Mouse (Mus musculus): ENCODE measurements around the gene Pth1r. TPM values are rescaled to one million over a fixed set of nuclear protein-coding genes. Genes with fewer than 3 reads are reported as not detected.

Gene Pth1r
- total RNA-seq (2021): 10 to 100 TPM; 11.5 to 13.4 TPM

DNA sequence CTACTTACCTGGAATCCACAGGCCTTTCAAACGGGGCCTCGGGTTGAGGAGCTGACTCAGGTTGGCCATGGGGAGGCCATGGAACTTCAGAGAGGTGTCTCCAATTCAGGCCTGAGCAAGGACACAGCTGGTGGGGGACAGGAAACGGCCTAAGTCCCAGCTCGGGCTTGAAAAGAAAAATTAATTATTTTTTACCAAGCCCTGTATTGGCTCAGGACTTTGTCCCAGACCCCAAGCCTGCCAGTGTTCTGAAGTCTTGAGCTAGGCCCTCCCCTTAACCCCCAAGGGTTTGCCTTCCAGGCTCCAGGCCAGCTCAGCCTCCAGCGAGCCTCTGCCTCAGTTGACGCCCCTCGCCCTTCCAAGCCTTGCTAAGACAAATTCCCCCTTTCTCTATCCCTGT lies at the start of gene Pth1r:
Gene Pth1r (minus strand): TSS at position 185 of the 400 bp plus-strand sequence.
- intact Hi-C loops (cut with DNase I): no loop called here
- DNase-seq: no peak

DNA sequence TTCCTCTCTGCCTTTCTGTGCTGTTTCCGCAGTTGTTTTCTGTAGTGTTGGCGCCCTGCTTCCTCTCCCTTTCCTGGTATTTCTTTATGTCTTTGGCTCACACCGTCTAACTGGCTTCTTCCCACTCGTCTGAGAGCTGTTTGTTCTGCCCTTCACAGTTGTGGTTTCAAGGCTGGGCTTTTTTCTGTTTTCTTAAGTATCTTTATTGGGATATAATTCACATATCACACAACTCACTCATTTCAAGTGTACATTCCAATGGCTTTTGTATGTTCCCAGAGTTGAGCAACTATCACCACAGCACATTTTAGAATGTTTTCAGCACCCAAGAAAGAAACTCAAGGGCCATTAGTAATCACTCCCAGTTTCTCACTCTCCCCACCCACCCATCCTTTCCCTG lies 43.5 kb upstream of the Pth1r start:
- no peak for DNase-seq
- intact Hi-C loops (cut with DNase I): no loop called here

DNA sequence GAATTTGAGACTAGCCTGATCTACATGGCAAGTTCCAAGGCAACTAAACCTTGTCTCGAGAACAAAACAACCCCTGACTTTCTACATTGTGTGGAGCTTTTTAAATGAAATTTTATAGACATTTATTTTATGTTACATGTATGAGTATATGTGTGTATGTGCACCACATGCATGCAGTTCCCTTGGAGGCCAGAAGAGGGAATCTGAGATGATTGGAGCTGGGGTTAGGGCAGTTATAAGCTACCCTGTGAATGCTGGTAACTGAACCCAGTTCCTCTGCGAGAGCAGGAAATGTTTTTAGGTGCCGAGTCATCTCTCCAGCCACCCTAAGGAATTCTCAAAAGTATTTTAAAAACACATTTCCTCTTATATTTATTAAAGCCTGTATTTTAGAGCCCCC lies 41.2 kb upstream of the Pth1r start:
- DNase-seq: no peak
- intact Hi-C loops (cut with DNase I): no loop called here

DNA sequence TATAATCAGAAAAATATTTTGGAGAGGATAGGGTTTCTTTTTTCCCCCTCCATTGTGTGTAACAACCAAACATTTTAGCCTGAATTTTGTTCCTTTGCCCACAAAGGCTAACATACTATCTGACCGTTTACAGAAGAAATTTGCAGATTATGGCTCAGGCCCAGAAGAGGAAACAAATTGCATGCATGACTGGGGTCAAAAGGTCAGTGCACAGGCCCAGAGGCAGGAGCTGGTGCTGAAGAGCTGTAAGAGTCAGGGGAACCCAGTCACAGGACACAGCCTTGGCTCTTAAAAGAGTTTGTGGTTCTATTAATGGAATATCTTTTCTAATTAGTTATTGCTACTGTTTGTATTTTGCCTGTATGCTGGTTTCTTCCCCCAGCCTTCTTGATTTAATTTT lies 36.7 kb upstream of the Pth1r start:
- intact Hi-C loops (cut with DNase I): loop anchor here (5.0 kb wide), 2 partner anchors 159 to 371 kb away; no protein-coding TSS in a partner anchor
- DNase-seq: peak in 1 of 2 experiments; percentile 19

DNA sequence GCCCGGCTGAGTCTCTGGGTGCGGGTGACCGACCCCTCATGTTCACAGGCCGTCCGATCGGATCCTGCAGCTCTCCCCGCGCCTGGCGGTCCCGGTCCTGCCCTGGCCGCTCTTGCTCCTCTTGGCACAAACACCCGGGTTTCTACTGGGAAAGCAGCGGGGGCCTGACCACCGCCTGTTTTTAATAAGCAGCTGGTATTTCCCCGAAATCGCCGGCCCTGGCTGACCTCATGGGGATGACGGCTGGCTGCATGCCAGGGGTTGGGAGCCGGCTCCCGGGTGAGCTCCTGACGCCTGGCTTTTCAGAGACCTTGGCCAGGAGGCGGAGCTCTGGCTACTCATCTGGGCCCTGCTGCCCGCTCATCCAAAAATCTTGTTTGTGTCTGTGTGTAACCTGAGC lies 34.8 kb upstream of the Pth1r start:
- intact Hi-C loops (cut with DNase I): loop anchor here (1.0 to 5.0 kb wide), 5 partner anchors 23 to 369 kb away; no protein-coding TSS in a partner anchor
- DNase-seq: peak; percentile 93 to 94

DNA sequence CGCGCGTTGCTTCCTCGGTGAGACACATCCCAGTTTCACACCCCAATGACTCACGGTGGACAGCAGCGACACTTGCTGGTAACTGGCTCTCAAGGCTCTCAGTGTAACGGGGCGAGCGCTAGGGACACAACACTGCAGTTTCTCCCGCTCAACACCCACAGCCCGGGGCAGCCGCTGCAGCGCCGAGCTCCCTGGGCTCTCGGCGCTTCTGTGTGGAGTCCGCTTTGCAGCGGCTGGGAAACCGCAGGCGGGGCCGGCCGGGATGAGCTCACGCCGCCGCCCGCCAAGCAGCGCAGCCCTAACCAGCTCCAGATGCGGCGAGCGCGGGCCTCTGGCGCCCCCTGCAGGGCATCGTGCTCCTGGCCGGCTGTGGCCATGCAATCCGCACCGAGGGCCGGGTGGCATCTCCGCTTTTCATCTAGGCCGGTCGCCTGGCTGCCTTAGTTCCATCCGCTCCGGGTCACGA lies 34.3 kb upstream of the Pth1r start:
- intact Hi-C loops (cut with DNase I): loop anchor here (1.0 to 5.0 kb wide), 5 partner anchors 22 to 369 kb away; no protein-coding TSS in a partner anchor
- peak; percentile 96 to 98 for DNase-seq

DNA sequence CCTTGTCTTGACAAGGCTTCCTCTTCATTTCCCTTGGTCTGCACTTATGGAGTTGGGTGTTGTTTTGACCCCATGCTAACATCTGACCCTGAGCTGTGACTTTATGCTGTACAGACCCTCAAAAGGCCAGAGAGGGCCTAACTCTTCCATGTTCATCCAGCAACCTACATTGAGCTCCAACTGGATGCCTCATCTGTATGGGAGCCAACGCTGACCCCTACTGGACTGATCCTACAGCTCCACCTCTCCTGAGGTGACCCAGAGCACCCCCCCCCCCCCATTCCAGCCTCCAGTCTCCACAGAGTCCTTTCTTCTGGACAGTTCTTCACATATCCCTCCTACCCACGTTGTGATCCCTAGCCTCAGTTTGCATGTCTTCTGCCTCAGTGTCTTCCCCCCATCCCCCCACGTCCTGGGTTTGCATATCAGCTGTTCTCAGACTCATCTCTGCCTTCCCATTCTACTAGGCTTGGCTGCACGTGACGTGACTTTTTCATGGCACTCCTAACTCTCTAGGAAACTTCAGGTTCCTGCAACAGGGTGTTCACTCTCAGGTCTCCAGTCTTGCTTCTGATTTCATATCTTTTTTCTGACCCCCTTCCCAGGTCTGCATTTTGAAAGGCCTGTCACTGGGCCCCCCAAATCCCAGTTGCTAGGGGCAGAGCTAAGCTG lies 32.4 kb upstream of the Pth1r start:
- intact Hi-C loops (cut with DNase I): no loop called here
- no peak for DNase-seq

DNA sequence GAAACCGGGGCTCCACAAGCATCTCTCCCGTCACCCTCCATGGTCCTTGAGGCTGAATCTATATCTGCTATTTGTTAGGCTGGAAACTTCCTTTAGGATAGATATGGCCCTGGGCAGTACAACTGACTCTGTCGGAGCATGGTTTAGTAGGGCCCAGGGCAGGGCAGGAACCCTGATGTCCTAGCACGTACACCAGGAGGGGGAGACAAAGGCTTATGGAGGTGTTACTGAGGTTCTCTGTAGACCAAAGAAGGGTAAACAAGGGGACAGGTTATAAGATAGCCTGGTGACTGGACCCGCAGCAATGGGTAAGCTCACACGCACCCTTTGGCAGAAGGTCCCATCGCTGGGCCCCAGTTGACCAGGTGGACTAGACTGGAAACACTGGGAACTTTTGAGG lies 31.6 kb upstream of the Pth1r start:
- DNase-seq: no peak
- intact Hi-C loops (cut with DNase I): no loop called here

DNA sequence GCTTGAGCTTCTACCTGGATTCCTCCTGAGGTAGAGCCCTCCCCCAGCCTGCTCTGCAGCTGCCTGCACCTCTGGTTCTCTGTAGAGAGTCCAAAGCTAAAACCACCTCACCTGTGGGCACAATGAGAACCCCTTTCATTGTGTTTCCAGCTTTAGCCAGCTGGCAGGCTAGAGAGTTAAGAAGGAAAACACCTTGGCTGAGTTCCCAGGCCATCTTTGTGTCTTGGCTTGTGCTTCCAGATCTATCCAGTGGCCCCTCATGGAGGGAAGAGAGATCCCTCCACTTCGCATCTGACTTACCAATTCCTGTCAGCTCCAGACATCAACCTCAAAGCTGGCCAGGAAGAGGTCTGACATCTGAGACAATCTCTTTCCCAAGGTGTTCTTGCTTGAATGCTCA lies 31.2 kb upstream of the Pth1r start:
- intact Hi-C loops (cut with DNase I): no loop called here
- peak in 1 of 2 experiments; percentile 25 for DNase-seq

DNA sequence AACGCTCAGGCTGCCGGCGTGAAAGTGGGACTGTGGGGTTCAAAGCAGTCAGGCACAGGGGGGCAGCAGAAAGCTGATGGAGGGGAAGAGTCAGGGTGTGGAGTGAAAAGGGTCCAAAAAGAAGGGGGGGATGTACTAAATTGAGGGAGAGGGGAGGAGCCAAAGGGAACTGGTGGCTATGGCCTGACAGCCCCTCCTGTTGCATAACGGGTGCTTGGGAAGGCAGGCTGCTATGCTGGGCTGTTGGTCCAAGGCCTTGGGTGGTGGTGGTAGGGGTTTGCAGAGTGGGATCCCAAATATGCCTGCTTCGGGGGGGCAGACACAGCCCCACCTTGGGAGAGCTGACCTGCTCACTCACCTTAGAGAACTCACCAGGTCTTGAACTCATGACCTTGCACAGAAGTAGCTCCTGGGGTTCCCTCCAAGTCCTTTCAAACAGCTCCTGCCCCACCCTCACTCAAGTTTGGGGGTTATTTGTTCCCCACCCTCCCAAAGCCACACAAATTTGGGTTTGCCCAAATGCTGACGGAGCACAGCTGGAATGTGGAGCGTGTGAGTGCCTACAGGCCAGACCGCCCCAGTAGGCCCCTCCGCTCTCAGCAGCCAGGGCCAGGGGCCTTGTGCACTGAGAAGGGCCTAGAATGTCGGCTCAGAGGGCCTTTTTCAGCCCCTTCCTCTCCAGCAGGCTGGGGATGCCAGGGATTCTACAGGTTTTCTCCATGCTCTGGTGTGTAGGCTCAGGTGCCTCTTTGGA lies 28.5 kb upstream of the Pth1r start:
- intact Hi-C loops (cut with DNase I): no loop called here
- DNase-seq: peak in 1 of 2 experiments; percentile 18

DNA sequence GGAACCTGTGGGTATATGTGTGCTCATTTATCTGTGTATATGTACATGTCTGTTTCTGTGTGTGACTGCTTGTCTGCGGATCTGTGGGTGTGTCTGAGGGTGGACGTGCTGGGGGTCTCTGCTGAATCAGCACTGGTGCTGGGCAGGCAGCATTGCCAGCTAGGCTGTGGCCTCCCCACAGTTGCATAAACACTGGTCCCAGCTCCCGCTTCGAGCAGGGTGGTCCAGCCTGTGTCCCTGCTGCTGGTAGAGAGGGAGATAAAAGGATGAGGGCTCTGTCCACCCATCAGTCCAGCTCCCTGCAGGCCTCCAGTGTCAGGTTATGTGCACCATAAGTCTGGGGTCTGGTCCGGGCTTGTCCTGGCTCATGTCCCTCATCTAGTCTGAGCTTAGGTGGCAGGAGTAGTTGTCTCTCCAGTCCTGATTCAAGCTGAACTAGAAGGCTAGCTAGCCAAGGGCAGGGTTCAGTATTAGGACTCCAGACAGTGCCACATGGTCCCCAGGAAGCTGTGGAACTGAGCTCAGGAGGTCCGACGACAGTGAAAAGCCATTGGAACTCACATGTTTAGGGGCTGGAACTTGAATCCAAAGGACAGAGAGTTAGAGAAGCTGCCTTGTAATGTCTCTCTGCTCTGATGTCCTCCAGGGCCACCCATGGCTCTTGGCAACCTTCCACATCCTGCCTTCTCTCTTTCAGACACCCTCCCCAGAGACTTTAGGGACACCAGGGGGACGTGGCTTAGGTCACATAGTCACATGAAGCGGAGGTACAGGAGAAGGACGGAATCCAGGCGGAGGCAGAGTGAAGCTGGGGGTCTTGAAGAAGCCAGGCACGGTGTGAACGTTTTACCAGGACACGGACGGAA lies 27.7 kb upstream of the Pth1r start:
- intact Hi-C loops (cut with DNase I): no loop called here
- DNase-seq: peak in 1 of 2 experiments; percentile 67

DNA sequence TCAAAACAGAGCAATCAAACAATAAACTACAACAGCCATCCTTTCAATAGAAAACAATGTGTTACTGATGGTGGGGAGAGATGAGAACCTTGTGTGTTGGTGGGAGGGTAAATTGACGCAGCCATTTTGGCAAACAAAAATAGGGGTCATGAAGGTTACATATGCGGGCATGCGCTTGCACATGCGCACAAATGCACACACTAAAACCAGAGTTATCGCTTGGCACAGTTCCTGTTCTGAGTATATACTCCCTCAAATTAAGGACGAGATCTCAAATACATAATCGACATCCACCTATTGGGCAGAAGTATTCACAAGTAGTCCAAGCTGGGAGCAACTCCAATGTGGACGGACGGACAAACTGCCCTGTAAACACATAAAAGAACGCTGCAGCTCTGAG lies 25.4 kb upstream of the Pth1r start:
- intact Hi-C loops (cut with DNase I): no loop called here
- no peak for DNase-seq

DNA sequence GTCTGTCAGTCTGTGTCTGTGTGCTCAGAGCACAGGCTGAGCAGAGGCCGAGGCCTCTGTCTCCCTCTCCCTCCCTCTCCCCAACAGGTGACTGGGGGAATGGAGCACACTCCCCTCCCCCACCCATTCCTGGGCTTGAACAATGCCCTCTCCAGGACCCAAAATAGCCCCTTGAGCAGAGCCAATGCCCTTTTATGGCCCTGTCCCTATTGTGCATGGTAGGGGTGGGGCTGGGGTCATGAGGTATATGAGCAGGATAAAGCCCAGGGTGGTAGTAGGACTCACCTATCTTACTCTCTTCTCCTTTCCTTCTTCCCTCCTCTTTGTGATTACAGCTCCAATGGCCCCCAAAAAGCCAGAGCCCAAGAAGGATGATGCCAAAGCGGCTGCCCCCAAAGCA lies 16.5 kb upstream of the Pth1r start:
- peak; percentile 86 to 88 for DNase-seq
- intact Hi-C loops (cut with DNase I): no loop called here

DNA sequence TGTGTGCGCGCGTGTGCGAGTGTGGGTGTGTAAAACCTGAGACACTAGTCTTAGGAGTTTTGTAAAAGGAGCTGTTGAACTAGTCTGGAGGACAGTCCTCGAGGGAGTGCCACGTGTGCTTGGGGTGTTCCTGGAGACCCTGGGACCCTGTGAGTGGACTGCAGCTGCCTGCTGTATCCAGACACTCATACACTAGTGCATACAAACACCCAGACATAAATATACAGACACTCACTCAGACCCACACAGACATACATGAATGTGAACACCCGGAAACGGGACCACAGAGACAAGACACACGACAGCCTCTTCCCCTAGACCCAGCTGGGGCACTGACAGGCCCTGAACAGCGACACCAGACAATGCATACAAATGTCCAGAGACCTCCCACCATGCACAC lies 15.8 kb upstream of the Pth1r start:
- DNase-seq: no peak
- intact Hi-C loops (cut with DNase I): no loop called here

DNA sequence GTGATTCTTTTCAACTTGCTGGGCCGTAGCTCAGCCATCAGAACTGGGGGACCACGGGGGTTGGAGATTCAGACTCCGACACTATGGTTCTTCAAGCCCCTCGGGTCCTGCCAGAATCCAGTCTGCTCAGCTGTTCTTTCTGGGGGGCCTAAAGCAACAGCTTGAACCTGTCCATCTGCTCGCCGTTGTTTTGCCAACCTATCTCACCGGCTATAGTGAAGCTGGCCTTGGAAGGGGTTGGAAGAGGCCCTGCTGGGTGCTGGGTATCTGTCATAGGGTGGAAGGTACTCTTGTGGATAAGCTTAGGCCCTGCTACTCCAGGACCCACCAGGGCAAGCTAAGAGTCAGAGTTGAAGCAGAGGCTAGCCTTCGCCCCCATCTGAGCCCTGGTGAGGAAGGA lies 13.9 kb upstream of the Pth1r start:
- intact Hi-C loops (cut with DNase I): no loop called here

DNA sequence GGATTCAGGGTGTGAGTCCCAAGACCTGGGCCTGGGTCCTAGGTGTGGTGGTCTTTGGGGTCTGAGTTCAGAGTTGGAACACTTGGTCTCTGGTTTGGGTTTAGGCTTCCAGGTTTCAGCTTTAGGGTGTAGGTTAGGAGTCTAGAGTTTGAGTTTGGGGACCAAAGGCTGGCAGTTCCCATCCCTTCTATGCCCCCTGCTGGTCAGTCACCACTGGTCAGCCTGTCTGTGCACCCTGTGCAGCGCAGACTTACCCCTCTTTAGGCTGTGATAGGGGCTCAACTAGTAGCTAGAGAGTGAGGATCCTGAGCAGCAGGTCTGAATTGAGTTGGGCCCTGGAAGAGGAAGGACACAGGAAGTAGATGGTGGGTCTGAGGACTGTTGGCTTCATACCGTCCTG lies 12.3 kb upstream of the Pth1r start:
- intact Hi-C loops (cut with DNase I): loop anchor here (1.0 to 2.0 kb wide), 3 partner anchors 22 to 43 kb away; no protein-coding TSS in a partner anchor
- DNase-seq: peak; percentile 80 to 85

More for the DNA sequence above, 13.9 kb upstream of the Pth1r start:
- DNase-seq: no peak

DNA sequence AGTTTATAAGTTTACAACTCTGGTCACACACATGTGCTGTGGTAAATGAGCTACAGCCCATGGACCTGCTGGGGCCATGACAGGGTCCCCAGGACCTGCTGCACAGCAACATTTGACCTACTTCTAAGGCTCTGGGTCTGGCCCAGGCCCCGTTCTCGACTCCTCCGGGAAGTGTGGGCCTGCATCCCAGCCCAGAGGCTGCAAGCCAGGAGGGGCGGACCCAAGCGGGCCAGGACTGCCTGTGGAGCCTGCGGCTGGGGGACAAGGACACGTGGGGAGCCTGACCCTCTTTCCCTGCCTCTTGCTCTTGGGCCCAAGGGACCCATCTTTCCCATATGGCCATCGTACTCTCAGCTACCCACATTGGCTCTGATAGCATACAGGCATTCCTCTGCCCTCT lies 11.7 kb upstream of the Pth1r start:
- DNase-seq: peak; percentile 93 to 94
- intact Hi-C loops (cut with DNase I): loop anchor here (1.0 to 2.0 kb wide), 3 partner anchors 22 to 42 kb away; no protein-coding TSS in a partner anchor

DNA sequence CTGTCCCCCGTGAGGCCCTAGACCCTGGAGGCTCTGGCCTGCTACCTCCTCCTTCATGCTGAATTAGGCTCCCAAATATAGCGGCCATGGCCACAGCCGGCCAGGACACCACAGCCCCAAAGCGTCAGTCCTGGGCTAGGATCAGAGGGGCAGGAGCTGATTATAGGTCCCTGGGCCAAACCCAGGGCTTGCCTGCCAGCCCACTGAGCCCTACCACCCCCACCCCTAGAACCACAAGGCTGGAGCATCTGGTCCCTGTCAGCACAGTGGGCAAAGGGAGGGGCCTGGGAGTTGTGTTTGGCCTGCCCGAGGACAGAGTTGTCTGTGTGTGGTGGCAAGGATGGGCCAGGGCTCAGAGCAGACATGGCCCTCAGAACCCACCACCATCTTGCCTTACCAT lies 10.9 kb upstream of the Pth1r start:
- intact Hi-C loops (cut with DNase I): loop anchor here (2.0 kb wide), 1 partner anchor 23 kb away; no protein-coding TSS in a partner anchor

DNA sequence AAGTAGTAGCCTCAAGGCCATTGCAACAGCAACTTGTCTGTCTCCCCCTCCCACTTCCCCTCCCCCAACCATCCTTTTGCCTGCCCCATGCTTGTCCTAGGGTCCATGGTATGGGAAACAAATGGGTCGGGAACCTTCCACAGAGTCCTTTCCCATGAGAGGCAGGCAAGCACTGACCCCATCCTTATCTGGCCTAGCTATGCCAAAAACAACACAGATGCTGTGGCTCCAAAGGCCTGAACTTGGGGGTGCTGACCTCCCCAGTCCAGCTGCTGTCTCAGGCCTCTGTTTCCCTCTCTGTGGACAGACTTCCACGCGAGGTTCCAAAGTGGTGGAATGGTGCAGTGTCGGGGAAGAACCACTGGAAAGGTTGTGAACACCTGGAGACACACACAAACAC lies 6.8 kb upstream of the Pth1r start:
- intact Hi-C loops (cut with DNase I): no loop called here
- DNase-seq: no peak

More for the DNA sequence above, 10.9 kb upstream of the Pth1r start:
- no peak for DNase-seq

DNA sequence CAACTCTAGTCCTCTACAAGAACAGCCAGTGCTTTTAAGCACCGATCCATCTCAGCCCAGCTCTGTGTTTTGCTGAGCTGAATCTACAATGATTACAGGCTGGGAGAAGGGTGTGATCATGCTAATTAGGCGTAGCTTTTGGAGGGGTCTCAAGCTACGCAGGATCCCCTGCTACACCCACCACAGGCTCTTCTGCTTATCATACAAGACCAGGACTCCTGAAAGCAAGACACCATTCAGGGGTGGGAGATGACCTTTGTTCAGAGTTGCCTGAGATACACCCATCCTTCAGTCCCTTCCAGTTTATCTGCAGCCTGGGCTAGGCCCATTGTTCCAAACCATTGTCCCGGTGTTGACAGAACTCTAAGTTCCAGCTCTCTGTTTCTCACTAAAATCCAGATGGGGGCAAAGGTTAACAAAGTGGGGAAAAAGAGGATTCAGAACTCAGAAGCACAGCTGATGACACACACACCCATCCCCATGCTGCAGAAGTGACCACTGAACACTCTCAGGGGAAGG lies 6.0 kb upstream of the Pth1r start:
- intact Hi-C loops (cut with DNase I): no loop called here
- no peak for DNase-seq

DNA sequence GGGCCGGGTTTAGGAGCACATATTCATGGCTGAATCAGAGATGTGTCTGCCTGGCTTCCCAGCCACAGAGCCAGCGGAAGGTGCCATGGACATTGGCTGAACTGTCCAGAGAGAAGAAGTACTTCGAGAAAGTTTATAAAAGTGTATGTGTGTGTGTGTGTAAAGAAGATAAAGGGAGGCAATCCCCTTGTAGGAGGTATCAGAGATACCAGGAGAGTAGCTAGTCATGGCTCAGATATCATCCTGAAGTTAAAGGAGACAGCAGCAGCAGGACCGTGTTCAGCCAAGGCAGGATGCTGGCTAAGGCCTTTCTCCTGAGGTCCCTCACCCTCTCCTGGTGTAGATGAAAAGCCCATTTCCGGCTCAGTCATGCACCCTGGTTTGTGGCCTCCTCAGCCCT lies 4.5 kb upstream of the Pth1r start:
- DNase-seq: no peak
- intact Hi-C loops (cut with DNase I): no loop called here
